Comparison of ENCODE assay signal across 17 mouse cellular contexts in genomic region chr3:121312979-121313378, GRCm38 (mm10). TPM values are rescaled to one million over a fixed set of nuclear protein-coding genes. Genes with fewer than 3 reads are reported as not detected.
"Had no signal": no experiment of that assay in that cellular context is flagged by ENCODE, and none has a peak within 500 bp of the region (broad histone marks: within the 10 kb centered on the region; RNA-seq: fewer than 3 reads in every experiment).

No protein-coding gene starts in this region.

- ATAC-seq: liver, postnatal 0 days; midbrain, embryonic 15.5 days had no signal

- H3K4me3 ChIP-seq: limb, embryonic 12.5 days; liver, embryonic 13.5 days; lung, embryonic 15.5 days; megakaryocyte, embryonic 14.5 days; midbrain, embryonic 15.5 days; neural tube, embryonic 12.5 days had no signal

- H3K9ac ChIP-seq: limb, embryonic 12.5 days; liver, embryonic 13.5 days; liver, postnatal 0 days; lung, embryonic 15.5 days; midbrain, embryonic 15.5 days; neural tube, embryonic 12.5 days had no signal

- H3K27me3 ChIP-seq: limb, embryonic 12.5 days; liver, embryonic 13.5 days; lung, embryonic 15.5 days; megakaryocyte, embryonic 14.5 days; midbrain, embryonic 15.5 days; neural tube, embryonic 12.5 days had no signal

- H3K27ac ChIP-seq: limb, embryonic 12.5 days; liver, embryonic 13.5 days; lung, embryonic 15.5 days; macrophage; midbrain, embryonic 15.5 days; neural tube, embryonic 12.5 days had no signal

- DNase-seq: kidney, adult 18-20 months; kidney, postnatal 25 days; layer of hippocampus, adult 9-11 months; layer of hippocampus, postnatal 36 days; liver; liver, embryonic 13.5 days; liver, postnatal 0 days; lung, postnatal 14 days; right cerebral cortex, postnatal 4 days; spleen, adult 18-20 months had no signal

- H3K36me3 ChIP-seq: lung, embryonic 15.5 days; midbrain, embryonic 15.5 days; neural tube, embryonic 12.5 days had no signal

- H3K9me3 ChIP-seq: limb, embryonic 12.5 days; liver, embryonic 13.5 days; lung, embryonic 15.5 days; midbrain, embryonic 15.5 days; neural tube, embryonic 12.5 days had no signal

- H3K4me1 ChIP-seq: lung, embryonic 15.5 days; neural tube, embryonic 12.5 days had no signal

- H3K4me2 ChIP-seq: limb, embryonic 12.5 days; liver, embryonic 13.5 days; lung, embryonic 15.5 days; midbrain, embryonic 11.5 days; midbrain, embryonic 15.5 days; neural tube, embryonic 12.5 days had no signal

RNA-seq across cellular contexts. Expression of gene Tmem56, which starts 30.1 kb away (rescaled TPM):
- polyA plus RNA-seq: macrophage had no signal
